Comparison of ENCODE assay signal across 23 mouse cellular contexts in genomic region chr1:160519896-160520465, GRCm38 (mm10).
DNase-seq lines count a peak whose midpoint lies in the region; ATAC-seq and TF ChIP-seq lines count a peak whose summit lies in the region.
"Had no signal": no experiment of that assay in that cellular context is flagged by ENCODE, and none has a peak within 500 bp of the region (broad histone marks: within the 10 kb centered on the region; RNA-seq: fewer than 3 reads in every experiment).

No protein-coding gene starts in this region.

- no peak for TF ChIP-seq CTCF in forebrain, postnatal 0 days (IDR thresholded peaks at IDR 0.05; ENCODE audit: low read depth)

- no peaks in the 10 kb centered on the region for H3K9me3 ChIP-seq in forebrain, embryonic 11.5 days (ENCODE audit: control insufficient read depth, low read length)
- H3K9me3 ChIP-seq in forebrain, postnatal 0 days (ENCODE audit: low read length) = no peaks in the 10 kb centered on the region
- H3K9me3 ChIP-seq in neural tube, embryonic 11.5 days (ENCODE audit: control insufficient read depth, low read length) = no peaks in the 10 kb centered on the region
- H3K9me3 ChIP-seq in neural tube, embryonic 15.5 days (replicated peaks) = no peaks in the 10 kb centered on the region
- H3K9me3 ChIP-seq in hindbrain, embryonic 12.5 days (replicated peaks) = no peaks in the 10 kb centered on the region
- H3K9me3 ChIP-seq: embryonic facial prominence, embryonic 13.5 days; hindbrain, embryonic 15.5 days; limb, embryonic 12.5 days; liver, embryonic 12.5 days; lung, embryonic 15.5 days; midbrain, embryonic 13.5 days had no signal

- WGBS in forebrain, embryonic 11.5 days = 77% methylated on average over 1 of the region's 1 CpGs
- 64% methylated on average over 1 of the region's 1 CpGs for WGBS in forebrain, postnatal 0 days
- 79% methylated on average over 1 of the region's 1 CpGs for WGBS in neural tube, embryonic 11.5 days
- WGBS in neural tube, embryonic 15.5 days = 59% methylated on average over 1 of the region's 1 CpGs
- 72% methylated on average over 1 of the region's 1 CpGs for WGBS in hindbrain, embryonic 12.5 days

- ATAC-seq in forebrain, embryonic 11.5 days (replicated peaks; ENCODE audit: low FRiP score) = peak; percentile 78; the same call in 1 of the 2 replicates
- no peak for ATAC-seq in forebrain, postnatal 0 days
- ATAC-seq in neural tube, embryonic 11.5 days (ENCODE audit: insufficient read depth, low FRiP score, low TSS enrichment) = peak; percentile 77; the same call in 1 of the 2 replicates
- ATAC-seq in neural tube, embryonic 15.5 days (ENCODE audit: low FRiP score) = no peak
- no peak for ATAC-seq in hindbrain, embryonic 12.5 days (ENCODE audit: low FRiP score)
- ATAC-seq: intestine, postnatal 0 days; liver, embryonic 12.5 days; midbrain, embryonic 13.5 days had no signal

- no peak overlapping the region for H3K27ac ChIP-seq in forebrain, embryonic 11.5 days (ENCODE audit: low read depth, low read length)
- H3K27ac ChIP-seq in forebrain, postnatal 0 days (ENCODE audit: low read depth, low read length) = no peak overlapping the region
- H3K27ac ChIP-seq in neural tube, embryonic 11.5 days (ENCODE audit: low read depth, low read length) = no peak overlapping the region
- no peak overlapping the region for H3K27ac ChIP-seq in neural tube, embryonic 15.5 days (replicated peaks)
- no peak overlapping the region for H3K27ac ChIP-seq in hindbrain, embryonic 12.5 days
- H3K27ac ChIP-seq: embryonic facial prominence, embryonic 13.5 days; gastrocnemius, adult 2 months; hindbrain, embryonic 15.5 days; limb, embryonic 12.5 days; liver, embryonic 12.5 days; lung, embryonic 15.5 days; midbrain, embryonic 13.5 days had no signal

- no peaks in the 10 kb centered on the region for H3K36me3 ChIP-seq in forebrain, embryonic 11.5 days (ENCODE audit: control insufficient read depth, insufficient read depth, low read length)
- no peaks in the 10 kb centered on the region for H3K36me3 ChIP-seq in forebrain, postnatal 0 days (ENCODE audit: insufficient read depth)
- H3K36me3 ChIP-seq in neural tube, embryonic 11.5 days (ENCODE audit: control insufficient read depth, insufficient read depth, low read length) = no peaks in the 10 kb centered on the region
- no peaks in the 10 kb centered on the region for H3K36me3 ChIP-seq in neural tube, embryonic 15.5 days
- no peaks in the 10 kb centered on the region for H3K36me3 ChIP-seq in hindbrain, embryonic 12.5 days
- H3K36me3 ChIP-seq: embryonic facial prominence, embryonic 13.5 days; hindbrain, embryonic 15.5 days; limb, embryonic 12.5 days; liver, embryonic 12.5 days; lung, embryonic 15.5 days; midbrain, embryonic 13.5 days had no signal

- no peak overlapping the region for H3K4me2 ChIP-seq in forebrain, embryonic 11.5 days (ENCODE audit: low read depth, low read length, severe bottlenecking)
- H3K4me2 ChIP-seq in forebrain, postnatal 0 days (ENCODE audit: low read depth) = no peak overlapping the region
- H3K4me2 ChIP-seq in neural tube, embryonic 11.5 days (ENCODE audit: low read depth) = no peak overlapping the region
- H3K4me2 ChIP-seq in neural tube, embryonic 15.5 days = no peak overlapping the region
- no peak overlapping the region for H3K4me2 ChIP-seq in hindbrain, embryonic 12.5 days (replicated peaks)
- H3K4me2 ChIP-seq: embryonic facial prominence, embryonic 13.5 days; hindbrain, embryonic 15.5 days; limb, embryonic 12.5 days; liver, embryonic 12.5 days; lung, embryonic 15.5 days; midbrain, embryonic 13.5 days had no signal

- no peaks in the 10 kb centered on the region; the same call in 1 of the 2 replicates for H3K4me1 ChIP-seq in forebrain, embryonic 11.5 days (replicated peaks; ENCODE audit: control insufficient read depth, insufficient read depth, low read length)
- H3K4me1 ChIP-seq in forebrain, postnatal 0 days (ENCODE audit: insufficient read depth) = no peaks in the 10 kb centered on the region
- no peaks in the 10 kb centered on the region for H3K4me1 ChIP-seq in neural tube, embryonic 11.5 days (ENCODE audit: control insufficient read depth, insufficient read depth, low read length)
- no peaks in the 10 kb centered on the region for H3K4me1 ChIP-seq in neural tube, embryonic 15.5 days
- no peaks in the 10 kb centered on the region for H3K4me1 ChIP-seq in hindbrain, embryonic 12.5 days
- H3K4me1 ChIP-seq: embryonic facial prominence, embryonic 13.5 days; hindbrain, embryonic 15.5 days; liver, embryonic 12.5 days; lung, embryonic 15.5 days; midbrain, embryonic 13.5 days had no signal

- no peaks in the 10 kb centered on the region for H3K27me3 ChIP-seq in forebrain, embryonic 11.5 days (ENCODE audit: control insufficient read depth, insufficient read depth, low read length)
- no peaks in the 10 kb centered on the region for H3K27me3 ChIP-seq in forebrain, postnatal 0 days (ENCODE audit: insufficient read depth, low read length)
- no peaks in the 10 kb centered on the region for H3K27me3 ChIP-seq in neural tube, embryonic 11.5 days (ENCODE audit: control insufficient read depth, insufficient read depth, low read length)
- no peaks in the 10 kb centered on the region for H3K27me3 ChIP-seq in neural tube, embryonic 15.5 days (replicated peaks)
- no peaks in the 10 kb centered on the region for H3K27me3 ChIP-seq in hindbrain, embryonic 12.5 days
- H3K27me3 ChIP-seq: embryonic facial prominence, embryonic 13.5 days; hindbrain, embryonic 15.5 days; limb, embryonic 12.5 days; liver, embryonic 12.5 days; lung, embryonic 15.5 days; midbrain, embryonic 13.5 days had no signal

- no peak for DNase-seq in forebrain, embryonic 11.5 days (ENCODE audit: low spot score)
- DNase-seq in forebrain, postnatal 0 days = no peak
- no peak for DNase-seq in neural tube, embryonic 11.5 days (ENCODE audit: low spot score)
- peak; percentile 46 for DNase-seq in embryo, embryonic 10.5 days (ENCODE audit: low spot score)
- DNase-seq in adrenal gland, postnatal 14 days = no peak
- DNase-seq in lung, postnatal 4 days = no peak
- DNase-seq: adrenal gland, postnatal 36 days; cerebellum, adult 11-12 months; cerebellum, postnatal 14 days; gastrocnemius, adult 2 months; heart, adult 18-20 months; heart, postnatal 14 days; right cerebral cortex, postnatal 4 days; thymus, adult 2 months had no signal

- H3K9ac ChIP-seq in forebrain, embryonic 11.5 days (ENCODE audit: low read length) = no peak overlapping the region
- no peak overlapping the region for H3K9ac ChIP-seq in forebrain, postnatal 0 days
- no peak overlapping the region for H3K9ac ChIP-seq in neural tube, embryonic 11.5 days (ENCODE audit: low read length)
- H3K9ac ChIP-seq in neural tube, embryonic 15.5 days (replicated peaks) = no peak overlapping the region
- no peak overlapping the region for H3K9ac ChIP-seq in hindbrain, embryonic 12.5 days
- H3K9ac ChIP-seq: embryonic facial prominence, embryonic 13.5 days; hindbrain, embryonic 15.5 days; limb, embryonic 12.5 days; liver, embryonic 12.5 days; lung, embryonic 15.5 days; midbrain, embryonic 13.5 days had no signal

- H3K4me3 ChIP-seq in forebrain, embryonic 11.5 days (ENCODE audit: low read depth, low read length) = no peak overlapping the region
- H3K4me3 ChIP-seq in forebrain, postnatal 0 days (ENCODE audit: low read depth, low read length) = no peak overlapping the region
- H3K4me3 ChIP-seq in neural tube, embryonic 11.5 days (ENCODE audit: low read depth, low read length) = no peak overlapping the region
- H3K4me3 ChIP-seq in neural tube, embryonic 15.5 days (replicated peaks) = no peak overlapping the region
- H3K4me3 ChIP-seq in hindbrain, embryonic 12.5 days = no peak overlapping the region
- H3K4me3 ChIP-seq: embryonic facial prominence, embryonic 13.5 days; gastrocnemius, adult 2 months; hindbrain, embryonic 15.5 days; limb, embryonic 12.5 days; liver, embryonic 12.5 days; lung, embryonic 15.5 days; midbrain, embryonic 13.5 days had no signal

Comparison
In these comparisons a context has a peak if more than half of its experiments do, and no peak if none do; other contexts are left out.
1. ATAC-seq: peak in forebrain, embryonic 11.5 days (single experiment) and neural tube, embryonic 11.5 days (single experiment); none in forebrain, postnatal 0 days (single experiment), neural tube, embryonic 15.5 days (single experiment) and hindbrain, embryonic 12.5 days (single experiment).